Mouse (Mus musculus) ES-E14 (cell line): ENCODE measurements around the gene Kmt2b. TPM values are rescaled to one million over a fixed set of nuclear protein-coding genes. Genes with fewer than 3 reads are reported as not detected.

Experiments used
- DNase-seq: peaks from one replicate; pipeline ENCODE4 v3.0.0-alpha.2; 2013; ENCODE audit warnings: low read depth, low spot score
- H3K27ac ChIP-seq: 2 replicates; pipeline ENCODE4 v1.5.1; 2012; ENCODE audit warnings: low read depth, mild to moderate bottlenecking, low read length, moderate library complexity, mixed read lengths; ENCODE audit not compliant: poor library complexity, insufficient read depth, severe bottlenecking
- H3K36me3 ChIP-seq: 2 replicates; pipeline ENCODE4 v1.6.1; 2012; ENCODE audit warnings: mild to moderate bottlenecking, low read length, moderate library complexity, mixed read lengths; ENCODE audit not compliant: control insufficient read depth, poor library complexity, insufficient read depth, severe bottlenecking
- H3K4me1 ChIP-seq, 2 experiments: fragments of 150-350 bp in 1 of 2; sonication (generic) in 1 of 2; 2 replicates each; pipeline ENCODE4 v1.6.1; 2012; ENCODE audit warnings: low read length in 2 of 2, mild to moderate bottlenecking in 1 of 2, mixed read lengths in 1 of 2; ENCODE audit not compliant: control insufficient read depth in 2 of 2, insufficient read depth in 2 of 2, poor library complexity in 1 of 2
- H3K4me3 ChIP-seq, 2 experiments: fragments of 150-350 bp in 1 of 2; sonication (generic) in 1 of 2; 2 replicates each; pipeline ENCODE4 v1.5.1; 2012; ENCODE audit warnings: low read length in 2 of 2, low read depth in 1 of 2, mild to moderate bottlenecking in 1 of 2, mixed read lengths in 1 of 2; ENCODE audit not compliant: insufficient read depth in 1 of 2, poor library complexity in 1 of 2, severe bottlenecking in 1 of 2
- H3K9ac ChIP-seq: 2 replicates; pipeline ENCODE4 v1.6.1; 2012; ENCODE audit warnings: low read depth, mild to moderate bottlenecking, low read length, mixed read lengths; ENCODE audit not compliant: poor library complexity, insufficient read depth, severe bottlenecking
- H3K9me3 ChIP-seq: fragments of 150-350 bp; sonication (generic); 2 replicates; pipeline ENCODE4 v1.6.1; 2012; ENCODE audit warnings: low read depth, mild to moderate bottlenecking, low read length; ENCODE audit not compliant: control insufficient read depth, insufficient read depth
- CHD2 ChIP-seq: IDR thresholded peaks from 2 replicates; pipeline ENCODE4 v1.6.1; 2014; ENCODE audit warnings: mild to moderate bottlenecking, low read depth, low read length, inconsistent platforms
- HCFC1 ChIP-seq: IDR thresholded peaks from 2 replicates; pipeline ENCODE4 v1.6.1; 2012; ENCODE audit warnings: low read length, inconsistent platforms, borderline replicate concordance; ENCODE audit not compliant: insufficient read depth
- MAFK ChIP-seq: IDR thresholded peaks from 2 replicates; pipeline ENCODE4 v1.6.1; 2014; ENCODE audit warnings: mild to moderate bottlenecking, low read depth, low read length, inconsistent platforms; ENCODE audit not compliant: insufficient read depth
- ZC3H11A ChIP-seq: IDR thresholded peaks from 2 replicates; pipeline ENCODE4 v1.6.1; 2012; ENCODE audit warnings: low read depth, mild to moderate bottlenecking, inconsistent platforms, low read length, borderline replicate concordance
- ZNF384 ChIP-seq: IDR thresholded peaks from 2 replicates; pipeline ENCODE4 v1.6.1; 2012; ENCODE audit warnings: low read depth, low read length, inconsistent platforms
- in situ Hi-C, 2 experiments: fragments of 600-800 bp; cut with MboI; formaldehyde crosslinking; loops; one replicate each; pipeline ENCODE4 v1.15.1; 2025; ENCODE audit warnings: low sequenced_read_pairs in 2 of 2, inconsistent platforms in 1 of 2; ENCODE audit not compliant: unreplicated experiment in 2 of 2
- total RNA-seq: library from RNA; depleted of rRNA; stranded (reverse); fragments of 300-350 nt; gene quantifications from 2 replicates; pipeline ENCODE4 v1.2.3, GENCODE M21; 2012

The Kmt2b gene
- total RNA-seq, 1 experiment = 73.7 TPM

DNA sequence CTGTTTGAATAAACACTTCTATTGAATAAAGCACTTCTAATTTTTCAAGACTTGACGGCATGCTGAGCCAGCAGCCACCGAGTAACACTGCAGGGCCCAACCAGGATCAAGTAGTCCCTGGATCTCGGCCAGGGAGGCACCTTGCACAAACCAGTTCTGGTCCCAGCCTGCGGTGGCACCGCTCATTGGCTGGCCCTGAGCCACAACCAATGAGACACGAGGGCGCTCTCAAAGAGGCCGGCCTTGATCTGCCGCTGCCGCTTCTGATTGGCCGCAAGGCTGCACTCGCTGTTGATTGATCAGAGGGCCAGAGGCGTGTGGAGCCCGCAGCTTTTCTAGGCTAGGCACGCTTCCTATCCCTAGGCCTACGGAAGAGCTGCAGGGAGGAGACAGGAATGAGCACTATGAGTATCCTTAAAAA is 11.4 kb upstream of the Kmt2b start:
- H3K4me3 ChIP-seq = peak overlapping the region; percentile 5 to 43; a peak in 2 of 4 replicates
- H3K27ac ChIP-seq = peak overlapping the region; percentile 54; the same call in 1 of the 2 replicates
- peak overlapping the region; percentile 33; the same call in 1 of the 2 replicates for H3K9ac ChIP-seq
- peak; percentile 88 for DNase-seq
- TF ChIP-seq HCFC1 = no peak; the same call in 1 of the 2 replicates
- TF ChIP-seq MAFK = 0 out of 2 replicates have a peak, but pooled peaks have one; percentile 29
- TF ChIP-seq CHD2 = peak; percentile 82; the same call in 1 of the 2 replicates
- TF ChIP-seq ZC3H11A = no peak
- in situ Hi-C loops = no loop called here
- H3K4me1 ChIP-seq = peaks cover 8 to 23% of the 10 kb centered on the region in 2 experiments
- no peaks in the 10 kb centered on the region for H3K9me3 ChIP-seq
- no peaks in the 10 kb centered on the region for H3K36me3 ChIP-seq

DNA sequence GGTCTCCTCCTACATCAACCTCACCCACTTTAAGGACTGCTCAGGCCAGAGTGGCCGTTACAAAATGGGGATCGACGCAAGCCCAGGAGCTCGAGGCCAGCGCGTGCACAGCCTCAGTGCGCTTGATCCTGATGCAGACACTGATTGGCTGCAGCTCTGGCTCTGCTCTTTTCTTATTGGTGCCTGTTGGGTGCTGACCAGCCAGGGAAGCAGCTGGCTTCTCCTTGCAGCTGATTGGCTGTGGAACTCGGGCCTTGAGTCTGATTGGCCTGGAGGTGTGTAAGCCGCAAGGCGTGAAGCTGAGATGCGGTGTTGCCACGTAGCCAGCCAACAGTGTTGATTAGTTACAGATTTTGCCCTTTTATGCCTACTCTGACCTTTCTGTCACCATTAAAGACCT is 10.3 kb upstream of the Kmt2b start, which contains the start of gene Zbtb32:
Gene Zbtb32 (minus strand): TSS at position 124 of the 400 bp plus-strand sequence.
- TF ChIP-seq CHD2 (peak; percentile 85), MAFK (no peak)
- no peaks in the 10 kb centered on the region for H3K36me3 ChIP-seq
- peak within 1 kb of the TSS; percentile 4; the same call in 1 of the 2 replicates for H3K9ac ChIP-seq
- DNase-seq = no peak
- no peak within 1 kb of the TSS for H3K27ac ChIP-seq
- H3K4me1 ChIP-seq = peaks cover 8 to 25% of the 10 kb centered on the region in 2 experiments
- peak within 1 kb of the TSS; percentile 5 to 23; a peak in 1 of 4 replicates for H3K4me3 ChIP-seq
- no peaks in the 10 kb centered on the region for H3K9me3 ChIP-seq
- in situ Hi-C loops = no loop called here

DNA sequence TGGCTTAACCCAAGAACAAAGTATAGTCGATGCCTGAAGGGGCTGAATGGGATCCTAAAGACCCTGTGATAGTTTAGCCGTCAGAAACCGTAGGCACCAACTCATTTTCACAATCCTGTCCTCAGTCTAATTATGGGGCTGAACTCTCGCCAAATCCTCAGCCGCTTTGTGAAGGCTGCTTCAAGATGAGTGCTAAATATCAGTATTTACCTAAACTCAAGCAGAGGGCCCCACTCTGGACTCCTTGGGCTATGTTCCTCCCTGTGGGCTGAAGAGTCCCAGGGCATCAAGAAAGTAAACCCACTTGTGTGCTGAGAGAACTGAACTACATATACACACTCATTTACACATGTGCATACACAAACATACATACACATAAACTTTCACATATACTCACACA is 8.3 kb upstream of the Kmt2b start:
- Histone ChIP-seq H3K36me3 (no peaks in the 10 kb centered on the region), H3K27ac (no peak overlapping the region), H3K9ac (no peak overlapping the region), H3K9me3 (no peaks in the 10 kb centered on the region), H3K4me1 (peaks cover 4 to 24% of the 10 kb centered on the region in 2 experiments), H3K4me3 (no peak overlapping the region)
- TF ChIP-seq CHD2 (no peak), HCFC1 (no peak), ZNF384 (no peak), MAFK (no peak), ZC3H11A (no peak)
- in situ Hi-C loops = no loop called here
- no peak for DNase-seq

DNA sequence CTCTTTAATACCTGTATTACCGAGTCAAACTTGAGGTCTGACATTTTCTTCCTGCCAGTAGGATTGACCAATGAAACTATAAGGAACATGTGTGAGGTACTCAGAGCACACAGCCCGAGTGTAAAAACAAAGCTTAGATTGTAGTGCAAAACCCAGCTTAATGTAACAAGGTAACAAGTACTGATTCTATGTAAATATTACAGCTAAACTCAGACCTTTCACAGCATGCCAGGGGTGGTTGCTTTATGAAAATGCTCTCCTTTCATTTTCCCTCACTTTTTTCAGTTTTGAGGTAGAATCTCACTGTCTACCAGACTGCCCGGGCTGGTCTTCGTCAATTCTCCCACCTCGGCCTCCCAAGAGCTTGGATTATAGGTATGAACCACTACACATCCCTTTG is 7.6 kb upstream of the Kmt2b start:
- Histone ChIP-seq H3K4me1 (peaks cover 4 to 27% of the 10 kb centered on the region in 2 experiments), H3K9ac (no peak overlapping the region), H3K4me3 (no peak overlapping the region), H3K9me3 (no peaks in the 10 kb centered on the region), H3K27ac (no peak overlapping the region), H3K36me3 (no peaks in the 10 kb centered on the region)
- TF ChIP-seq MAFK (no peak), ZC3H11A (no peak), HCFC1 (no peak), ZNF384 (no peak), CHD2 (no peak)
- DNase-seq = no peak
- in situ Hi-C loops = no loop called here
